Mouse (Mus musculus): ENCODE data around the gene Midn. TPM values are rescaled to one million over a fixed set of nuclear protein-coding genes. Genes with fewer than 3 reads are reported as not detected.

The Midn gene
- polyA plus RNA-seq, 1 experiment, result 101 TPM

DNA sequence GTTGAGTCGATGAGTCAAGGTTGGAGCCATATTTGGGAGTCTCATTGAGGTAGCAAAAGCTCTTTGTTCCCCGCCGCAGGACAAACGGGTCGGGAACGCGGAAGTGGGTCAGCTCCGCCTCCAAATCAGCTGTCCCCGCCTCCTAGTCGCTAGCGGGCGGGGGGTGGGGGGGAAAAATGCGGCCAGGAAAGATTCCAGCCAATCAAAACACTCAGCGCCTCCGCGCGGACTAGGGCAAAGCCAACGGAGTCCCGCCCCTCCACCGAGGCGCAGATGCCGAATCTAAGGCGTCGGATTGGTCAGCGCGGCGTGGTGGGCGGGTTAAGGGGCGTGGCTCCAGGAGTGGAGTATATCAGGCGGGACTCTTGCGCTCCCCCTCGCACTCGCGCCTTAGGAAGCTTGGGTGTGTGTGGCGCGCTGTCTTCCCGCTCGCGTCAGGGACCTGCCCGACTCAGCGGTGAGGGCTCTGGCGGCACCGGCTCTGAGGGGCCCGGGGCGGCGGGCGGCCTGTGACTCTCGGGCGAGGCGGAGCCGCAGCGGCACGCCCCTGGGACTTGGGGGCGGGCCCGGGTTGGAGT lies 19.5 kb downstream of the Midn start:
- peak overlapping the region; percentile 85 for H3K27ac ChIP-seq (ENCODE audit: insufficient read depth, low read length)
- H3K4me1 ChIP-seq (ENCODE audit: control insufficient read depth, insufficient read depth, low read length), result peaks cover 16% of the 10 kb centered on the region
- peak overlapping the region; percentile 90 for H3K4me3 ChIP-seq (ENCODE audit: insufficient read depth, low read length)
- TF ChIP-seq POLR2A (IDR thresholded peaks at IDR 0.05; ENCODE audit: low read depth, low read length) (no peak), CTCF (IDR thresholded peaks at IDR 0.05; ENCODE audit: borderline replicate concordance, insufficient read depth, low read length) (no peak)

DNA sequence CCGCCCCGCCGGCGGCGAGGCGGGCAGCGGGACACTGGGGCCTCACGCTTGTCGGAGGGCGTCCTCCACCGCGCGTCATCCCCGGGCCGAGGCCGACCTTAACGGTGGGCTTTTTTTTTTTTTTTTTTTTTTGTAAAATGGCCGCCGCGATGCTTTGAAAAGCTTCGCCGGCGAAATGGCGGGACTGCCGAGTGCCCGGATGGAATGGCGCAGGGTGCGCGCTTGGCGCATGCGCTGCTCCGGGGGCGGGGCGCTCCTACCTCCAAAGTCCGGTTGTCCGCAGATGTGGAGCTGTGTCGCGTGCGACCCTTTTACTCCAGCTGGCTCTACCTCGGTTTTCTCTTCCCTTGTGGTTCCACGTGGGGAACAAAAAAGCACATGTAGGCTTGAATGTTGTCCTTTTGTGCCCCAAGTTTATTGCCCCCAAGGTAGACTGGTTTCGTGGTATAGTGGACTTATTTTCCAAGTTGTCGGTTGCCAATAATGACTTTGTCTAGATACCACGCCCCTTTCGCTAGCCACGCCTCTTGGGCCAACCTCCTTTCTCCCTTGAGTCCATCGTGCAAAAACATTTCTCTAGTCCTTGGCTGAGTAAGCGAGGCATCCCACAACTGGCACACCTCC lies 20.1 kb downstream of the Midn start:
- no peak for TF ChIP-seq POLR2A (IDR thresholded peaks at IDR 0.05; ENCODE audit: low read depth, low read length)
- no peak for TF ChIP-seq CTCF (IDR thresholded peaks at IDR 0.05; ENCODE audit: borderline replicate concordance, insufficient read depth, low read length)
- Histone ChIP-seq H3K4me3 (ENCODE audit: insufficient read depth, low read length) (peak overlapping the region; percentile 90), H3K27ac (ENCODE audit: insufficient read depth, low read length) (peak overlapping the region; percentile 85), H3K4me1 (ENCODE audit: control insufficient read depth, insufficient read depth, low read length) (peaks cover 12% of the 10 kb centered on the region)

DNA sequence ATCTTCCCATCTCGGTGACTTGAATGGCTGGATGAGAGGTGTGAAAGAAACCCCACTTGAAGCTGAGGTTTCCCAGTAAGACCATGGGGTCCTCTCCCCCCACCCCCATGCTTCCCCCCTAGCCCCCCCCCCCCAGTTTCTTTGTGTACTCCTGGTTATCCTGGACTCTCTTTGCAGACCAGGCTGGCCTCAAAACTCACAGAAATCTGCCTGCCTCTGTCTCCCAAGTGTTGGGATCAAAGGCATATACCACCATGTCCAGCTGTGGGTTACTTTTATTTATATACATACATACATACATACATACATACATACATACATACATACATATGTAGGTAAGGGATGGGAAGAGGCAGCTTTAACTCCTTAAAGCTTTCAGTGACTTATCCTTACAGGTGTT lies 21.0 kb downstream of the Midn start:
- peak overlapping the region; percentile 90; the same call in 1 of the 2 replicates for H3K4me3 ChIP-seq (ENCODE audit: insufficient read depth, low read length)
- no peak for TF ChIP-seq CTCF (IDR thresholded peaks at IDR 0.05; ENCODE audit: borderline replicate concordance, insufficient read depth, low read length)
- TF ChIP-seq POLR2A (IDR thresholded peaks at IDR 0.05; ENCODE audit: low read depth, low read length), result no peak
- H3K4me1 ChIP-seq (ENCODE audit: control insufficient read depth, insufficient read depth, low read length), result peaks cover 10% of the 10 kb centered on the region
- H3K27ac ChIP-seq (ENCODE audit: insufficient read depth, low read length), result no peak overlapping the region

DNA sequence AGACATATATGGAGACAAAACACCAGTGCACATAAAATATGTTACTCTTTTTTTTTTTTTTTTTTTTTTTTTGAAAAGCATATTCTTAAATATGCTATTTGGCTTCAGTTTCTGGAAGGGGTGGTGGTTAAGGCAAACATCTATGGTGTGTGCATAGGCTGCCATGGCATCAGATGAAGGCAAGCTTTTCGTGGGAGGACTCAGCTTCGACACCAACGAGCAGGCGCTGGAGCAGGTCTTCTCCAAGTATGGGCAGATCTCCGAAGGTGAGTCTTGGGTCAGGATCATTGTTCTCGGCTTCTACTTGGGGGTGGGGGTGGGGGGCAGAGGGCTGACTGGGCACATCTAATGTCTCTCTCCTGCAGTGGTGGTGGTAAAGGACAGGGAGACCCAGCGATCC lies 21.6 kb downstream of the Midn start:
- Histone ChIP-seq H3K4me1 (ENCODE audit: control insufficient read depth, insufficient read depth, low read length) (peaks cover 9% of the 10 kb centered on the region; the same call in 1 of the 2 replicates), H3K27ac (ENCODE audit: insufficient read depth, low read length) (no peak overlapping the region), H3K4me3 (ENCODE audit: insufficient read depth, low read length) (no peak overlapping the region)
- TF ChIP-seq CTCF (IDR thresholded peaks at IDR 0.05; ENCODE audit: borderline replicate concordance, insufficient read depth, low read length) (no peak), POLR2A (IDR thresholded peaks at IDR 0.05; ENCODE audit: low read depth, low read length) (no peak)

DNA sequence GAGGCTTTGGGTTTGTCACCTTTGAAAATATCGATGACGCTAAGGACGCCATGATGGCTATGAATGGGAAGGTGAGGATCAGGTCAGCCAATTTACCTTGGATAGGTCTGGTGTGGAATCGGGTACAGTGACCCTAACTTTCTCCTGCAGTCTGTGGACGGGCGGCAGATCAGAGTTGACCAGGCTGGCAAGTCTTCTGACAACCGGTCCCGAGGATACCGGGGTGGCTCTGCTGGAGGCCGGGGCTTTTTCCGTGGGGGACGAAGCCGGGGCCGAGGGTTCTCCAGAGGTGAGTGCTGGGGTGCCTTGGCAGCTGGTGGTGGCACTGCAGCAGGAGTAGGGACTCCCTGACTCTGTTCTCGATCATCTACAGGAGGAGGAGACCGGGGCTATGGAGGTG lies 22.0 kb downstream of the Midn start:
- TF ChIP-seq POLR2A (IDR thresholded peaks at IDR 0.05; ENCODE audit: low read depth, low read length) (no peak), CTCF (IDR thresholded peaks at IDR 0.05; ENCODE audit: borderline replicate concordance, insufficient read depth, low read length) (no peak)
- Histone ChIP-seq H3K4me3 (ENCODE audit: insufficient read depth, low read length) (no peak overlapping the region), H3K4me1 (ENCODE audit: control insufficient read depth, insufficient read depth, low read length) (peaks cover 9% of the 10 kb centered on the region; the same call in 1 of the 2 replicates), H3K27ac (ENCODE audit: insufficient read depth, low read length) (no peak overlapping the region)

DNA sequence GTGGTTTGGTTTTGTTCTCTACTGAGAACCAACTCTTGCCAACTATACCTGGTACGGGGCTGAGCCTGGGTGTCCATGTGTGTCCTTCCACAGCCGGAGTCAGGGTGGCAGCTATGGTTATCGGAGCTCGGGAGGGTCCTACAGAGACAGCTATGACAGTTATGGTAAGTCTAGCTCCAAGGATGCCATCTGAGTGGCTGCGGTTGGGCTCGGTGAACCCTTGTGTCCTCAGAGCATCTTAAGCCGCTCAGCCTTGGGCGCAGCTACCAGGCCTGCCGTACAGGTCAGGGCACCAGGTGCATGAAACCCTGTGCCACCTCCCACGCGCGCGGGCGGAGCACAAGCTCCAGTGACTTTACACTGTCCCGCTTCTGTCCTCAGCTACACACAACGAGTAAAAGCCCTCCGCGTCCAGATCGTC lies 22.5 kb downstream of the Midn start:
- no peak overlapping the region for H3K27ac ChIP-seq (ENCODE audit: insufficient read depth, low read length)
- TF ChIP-seq POLR2A (IDR thresholded peaks at IDR 0.05; ENCODE audit: low read depth, low read length) (no peak), CTCF (IDR thresholded peaks at IDR 0.05; ENCODE audit: borderline replicate concordance, insufficient read depth, low read length) (no peak)
- H3K4me1 ChIP-seq (ENCODE audit: control insufficient read depth, insufficient read depth, low read length), result peaks cover 9% of the 10 kb centered on the region; the same call in 1 of the 2 replicates
- H3K4me3 ChIP-seq (ENCODE audit: insufficient read depth, low read length), result no peak overlapping the region

DNA sequence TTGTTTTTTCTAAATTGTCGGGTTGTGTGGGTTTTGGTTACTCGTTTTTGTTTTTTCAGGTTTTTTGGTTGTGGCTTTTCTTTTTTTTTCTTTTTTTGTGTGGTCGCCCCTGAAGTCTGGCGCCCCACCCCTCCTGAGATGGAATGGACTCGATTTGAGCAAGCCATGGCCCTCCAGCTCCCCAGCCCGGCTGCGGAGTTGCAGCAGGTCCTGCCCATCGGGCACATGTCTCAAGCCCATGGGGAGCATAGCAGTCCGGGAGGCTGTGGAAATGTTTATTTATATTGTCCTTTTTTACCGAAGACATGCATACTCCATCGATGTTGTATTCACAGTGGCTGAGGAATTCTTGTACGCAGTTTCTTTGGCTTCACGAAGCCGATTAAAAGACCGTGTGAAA lies 23.2 kb downstream of the Midn start:
- H3K27ac ChIP-seq (ENCODE audit: insufficient read depth, low read length), result no peak overlapping the region
- H3K4me1 ChIP-seq (ENCODE audit: control insufficient read depth, insufficient read depth, low read length), result peaks cover 9% of the 10 kb centered on the region; the same call in 1 of the 2 replicates
- TF ChIP-seq POLR2A (IDR thresholded peaks at IDR 0.05; ENCODE audit: low read depth, low read length) (no peak), CTCF (IDR thresholded peaks at IDR 0.05; ENCODE audit: borderline replicate concordance, insufficient read depth, low read length) (no peak)
- no peak overlapping the region for H3K4me3 ChIP-seq (ENCODE audit: insufficient read depth, low read length)

DNA sequence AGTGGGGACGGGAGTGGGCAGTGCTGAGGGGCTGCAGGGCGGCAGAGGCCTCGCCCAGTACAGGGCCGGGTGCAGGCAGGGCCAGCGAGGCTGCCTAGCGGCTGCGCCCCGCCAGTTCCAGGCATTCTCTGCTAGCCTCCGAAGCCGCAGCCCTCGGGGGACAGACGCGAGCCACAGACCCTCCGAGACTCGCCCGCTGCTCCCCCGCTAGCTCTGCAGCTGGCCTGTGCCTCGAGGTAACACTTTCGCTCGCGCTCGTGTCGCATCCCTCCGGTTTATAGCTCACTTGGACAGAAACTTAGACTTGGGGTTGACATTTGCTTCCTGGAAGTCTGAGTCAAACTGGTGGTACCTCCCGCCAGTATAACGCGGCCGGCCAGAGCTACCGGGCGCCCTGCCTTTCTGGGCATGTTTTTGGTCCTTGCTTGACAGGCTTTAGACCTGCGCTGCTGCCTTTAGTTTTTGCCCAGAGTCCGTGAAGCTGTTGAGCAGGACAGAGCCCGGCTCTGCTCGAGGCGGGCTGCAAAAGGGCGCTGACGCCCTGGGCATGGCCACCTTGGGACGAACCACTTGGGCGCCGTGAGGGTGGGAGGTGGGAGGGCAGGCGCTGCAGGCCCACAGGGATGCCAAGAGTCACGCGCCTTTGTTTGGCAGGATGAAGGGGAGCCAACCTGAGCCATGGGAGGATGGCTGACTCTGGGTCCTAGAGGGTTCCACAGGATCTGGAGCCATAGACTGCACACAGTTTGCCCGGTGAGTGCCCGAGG lies 23.9 kb downstream of the Midn start:
- TF ChIP-seq POLR2A (IDR thresholded peaks at IDR 0.05; ENCODE audit: low read depth, low read length) (0 out of 2 replicates have a peak, but pooled peaks have one; percentile 27), CTCF (IDR thresholded peaks at IDR 0.05; ENCODE audit: borderline replicate concordance, insufficient read depth, low read length) (no peak)
- H3K4me1 ChIP-seq (ENCODE audit: control insufficient read depth, insufficient read depth, low read length), result peaks cover 6% of the 10 kb centered on the region; the same call in 1 of the 2 replicates
- no peak overlapping the region for H3K27ac ChIP-seq (ENCODE audit: insufficient read depth, low read length)
- no peak overlapping the region for H3K4me3 ChIP-seq (ENCODE audit: insufficient read depth, low read length)

DNA sequence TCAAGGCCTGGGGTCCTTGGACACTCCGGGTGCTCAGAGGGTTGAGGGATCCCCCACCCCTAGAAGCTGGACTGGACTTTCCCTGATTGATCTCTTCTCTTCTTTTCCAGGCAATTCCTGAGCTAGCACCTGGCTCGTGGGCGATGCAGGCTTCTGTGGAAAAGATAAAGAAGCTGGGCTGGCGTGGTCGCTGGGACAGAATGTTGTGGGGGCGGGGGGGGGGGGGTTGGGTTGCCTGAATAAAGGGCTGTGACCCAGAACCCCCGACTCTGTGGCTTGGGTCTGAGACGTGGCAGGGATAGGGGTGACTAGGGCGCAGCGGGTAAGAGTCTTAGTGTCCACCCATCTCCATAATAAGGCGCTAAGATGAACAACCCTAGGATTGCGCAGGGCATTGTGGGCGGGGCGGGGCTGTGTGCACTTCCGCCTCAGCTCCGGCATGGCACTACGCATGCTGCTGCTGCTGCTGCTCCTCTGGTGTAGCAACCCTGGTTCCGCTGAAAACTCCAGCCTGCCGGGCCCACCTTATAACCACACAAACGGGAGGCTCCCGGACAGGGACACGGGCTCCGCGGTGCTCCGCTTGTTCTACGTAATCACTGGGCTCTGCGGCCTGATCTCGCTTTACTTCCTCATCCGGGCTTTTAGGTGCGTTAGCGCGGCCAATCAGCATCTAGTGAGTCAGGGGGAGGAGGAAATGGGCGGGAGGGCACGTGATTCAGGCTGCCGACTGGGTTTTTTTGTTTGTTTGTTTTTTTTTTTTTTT lies 24.6 kb downstream of the Midn start, which contains the start of gene 1600002K03Rik:
TSS of gene 1600002K03Rik (plus strand) at position 418 of the 766 bp plus-strand sequence.
- Histone ChIP-seq H3K4me1 (ENCODE audit: control insufficient read depth, insufficient read depth, low read length) (peaks cover 8% of the 10 kb centered on the region; the same call in 1 of the 2 replicates), H3K27ac (ENCODE audit: insufficient read depth, low read length) (peak within 1 kb of the TSS; percentile 89), H3K4me3 (ENCODE audit: insufficient read depth, low read length) (peak within 1 kb of the TSS; percentile 65)
- TF ChIP-seq POLR2A (IDR thresholded peaks at IDR 0.05; ENCODE audit: low read depth, low read length) (peak; percentile 66), CTCF (IDR thresholded peaks at IDR 0.05; ENCODE audit: borderline replicate concordance, insufficient read depth, low read length) (no peak)
